Mouse (Mus musculus) stomach, embryonic 14.5 days (tissue): ENCODE measurements around the gene Lypd6b. TPM values are rescaled to one million over a fixed set of nuclear protein-coding genes. Genes with fewer than 3 reads are reported as not detected.

Experiments
- ATAC-seq: fragments of 200-750 bp; cut with Nextera tagmentation; 2 replicates; pipeline ENCODE4 v1.8.0; 2017; ENCODE audit warnings: low read depth, moderate TSS enrichment; ENCODE audit not compliant: insufficient number of reproducible peaks, insufficient read depth, low FRiP score
- H3K27ac ChIP-seq: fragments of 300-500 bp; sonication (generic); 2 replicates; pipeline ENCODE4 v1.5.1; 2014; ENCODE audit warnings: mild to moderate bottlenecking, low read length, moderate library complexity, mixed read lengths
- H3K27me3 ChIP-seq: fragments of 300-500 bp; sonication (generic); 2 replicates; pipeline ENCODE4 v1.6.1; 2014; ENCODE audit warnings: low read length, control low read depth, mixed read lengths; ENCODE audit not compliant: control insufficient read depth, insufficient read depth
- H3K36me3 ChIP-seq: fragments of 300-500 bp; sonication (generic); 2 replicates; pipeline ENCODE4 v1.6.1; 2014; ENCODE audit warnings: mild to moderate bottlenecking, control low read depth, low read length, moderate library complexity, mixed read lengths; ENCODE audit not compliant: control insufficient read depth, insufficient read depth
- H3K4me1 ChIP-seq: fragments of 300-500 bp; sonication (generic); 2 replicates; pipeline ENCODE4 v1.6.1; 2014; ENCODE audit warnings: low read length, control low read depth, mixed read lengths; ENCODE audit not compliant: control insufficient read depth, insufficient read depth
- H3K4me2 ChIP-seq: fragments of 300-500 bp; sonication (generic); replicated peaks from 2 replicates; pipeline ENCODE4 v1.6.1; 2014; ENCODE audit warnings: low read depth, low read length, control low read depth
- H3K4me3 ChIP-seq: fragments of 300-500 bp; sonication (generic); 2 replicates; pipeline ENCODE4 v1.5.1; 2014; ENCODE audit warnings: low read depth, low read length, control low read depth
- H3K9ac ChIP-seq: fragments of 300-500 bp; sonication (generic); replicated peaks from 2 replicates; pipeline ENCODE4 v1.6.1; 2014; ENCODE audit warnings: low read depth, mild to moderate bottlenecking, control low read depth, low read length, moderate library complexity, mixed read lengths
- H3K9me3 ChIP-seq: fragments of 300-500 bp; sonication (generic); 2 replicates; pipeline ENCODE4 v1.6.1; 2016; ENCODE audit warnings: low read depth, low read length, control low read depth; ENCODE audit not compliant: control insufficient read depth
- WGBS: fragments of 180-500 bp; shearing (Covaris S2); extraction: QIAGEN DNeasy Blood & Tissue Kit; methylation state at CpG from one replicate; pipeline ENCODE4 v1.1.7; 2014; 5-methylcytosine and 5-hydroxymethylcytosine counted together
- polyA plus RNA-seq: library from polyadenylated mRNA; unstranded; fragments of >200 nt; fragmentation: Nextera tagmentation; extraction: Ambion mirVana; gene quantifications from 2 replicates; pipeline ENCODE4 v1.2.1, GENCODE M21; 2014

Gene Lypd6b
- polyA plus RNA-seq, 1 experiment from 2014 or later = 29.6 TPM

GRCm38 (mm10) chr2:49911296-49912034 lies 124.0 kb downstream of the Lypd6b start:
- Histone ChIP-seq H3K9me3 (no peaks in the 10 kb centered on the region), H3K9ac (no peak overlapping the region), H3K36me3 (no peaks in the 10 kb centered on the region), H3K27ac (no peak overlapping the region), H3K27me3 (no peaks in the 10 kb centered on the region), H3K4me2 (no peak overlapping the region), H3K4me3 (no peak overlapping the region), H3K4me1 (0 out of 2 replicates have a peak, but pooled peaks cover 4% of the 10 kb centered on the region)
- WGBS = 70% methylated on average over 7 of the region's 7 CpGs
- no peak for ATAC-seq

- Histone ChIP-seq H3K27me3 (no peaks in the 10 kb centered on the region), H3K9me3 (no peaks in the 10 kb centered on the region), H3K4me3 (no peak overlapping the region), H3K27ac (no peak overlapping the region), H3K4me1 (0 out of 2 replicates have a peak, but pooled peaks cover 4% of the 10 kb centered on the region), H3K36me3 (no peaks in the 10 kb centered on the region), H3K4me2 (no peak overlapping the region), H3K9ac (no peak overlapping the region)
- WGBS = 81% methylated on average over 3 of the region's 3 CpGs
- no peak for ATAC-seq
Measured at GRCm38 (mm10) chr2:49912261-49912895, 124.9 kb downstream of the Lypd6b start.

- Histone ChIP-seq H3K9me3 (no peaks in the 10 kb centered on the region), H3K4me3 (no peak overlapping the region), H3K27me3 (no peaks in the 10 kb centered on the region), H3K4me1 (no peaks in the 10 kb centered on the region), H3K27ac (no peak overlapping the region), H3K9ac (no peak overlapping the region), H3K36me3 (no peaks in the 10 kb centered on the region), H3K4me2 (no peak overlapping the region)
- ATAC-seq = no peak
- 57% methylated on average over 10 of the region's 10 CpGs for WGBS
Measured at GRCm38 (mm10) chr2:49917489-49917888, 130.0 kb downstream of the Lypd6b start.

- H3K4me3 ChIP-seq = no peak overlapping the region
- no peak overlapping the region for H3K27ac ChIP-seq
- H3K27me3 ChIP-seq = no peaks in the 10 kb centered on the region
- no peaks in the 10 kb centered on the region for H3K4me1 ChIP-seq
- H3K9me3 ChIP-seq = no peaks in the 10 kb centered on the region
- no peaks in the 10 kb centered on the region for H3K36me3 ChIP-seq
- WGBS = 46% methylated on average over 4 of the region's 4 CpGs
- H3K9ac ChIP-seq = no peak overlapping the region
- no peak for ATAC-seq
- H3K4me2 ChIP-seq = no peak overlapping the region
Measured at GRCm38 (mm10) chr2:49918132-49918531, 130.6 kb downstream of the Lypd6b start.

GRCm38 (mm10) chr2:49918692-49919091 lies 131.2 kb downstream of the Lypd6b start:
- no peak overlapping the region for H3K4me2 ChIP-seq
- WGBS = 19% methylated on average over 9 of the region's 9 CpGs
- H3K9me3 ChIP-seq = no peaks in the 10 kb centered on the region
- H3K27ac ChIP-seq = no peak overlapping the region
- no peaks in the 10 kb centered on the region for H3K4me1 ChIP-seq
- H3K9ac ChIP-seq = no peak overlapping the region
- no peak for ATAC-seq
- no peak overlapping the region for H3K4me3 ChIP-seq
- H3K36me3 ChIP-seq = no peaks in the 10 kb centered on the region
- H3K27me3 ChIP-seq = no peaks in the 10 kb centered on the region

GRCm38 (mm10) chr2:49921948-49922347 lies 134.5 kb downstream of the Lypd6b start:
- ATAC-seq = no peak
- H3K36me3 ChIP-seq = no peaks in the 10 kb centered on the region
- H3K4me1 ChIP-seq = no peaks in the 10 kb centered on the region
- H3K27me3 ChIP-seq = no peaks in the 10 kb centered on the region
- H3K27ac ChIP-seq = no peak overlapping the region
- no peak overlapping the region for H3K4me2 ChIP-seq
- WGBS = 36% methylated on average over 8 of the region's 8 CpGs
- no peaks in the 10 kb centered on the region for H3K9me3 ChIP-seq
- H3K9ac ChIP-seq = no peak overlapping the region
- no peak overlapping the region for H3K4me3 ChIP-seq

GRCm38 (mm10) chr2:49922810-49923209 lies 135.3 kb downstream of the Lypd6b start:
- no peaks in the 10 kb centered on the region for H3K4me1 ChIP-seq
- no peak overlapping the region for H3K4me2 ChIP-seq
- no peaks in the 10 kb centered on the region for H3K27me3 ChIP-seq
- no peak for ATAC-seq
- H3K27ac ChIP-seq = no peak overlapping the region
- no peak overlapping the region for H3K9ac ChIP-seq
- H3K9me3 ChIP-seq = no peaks in the 10 kb centered on the region
- no peaks in the 10 kb centered on the region for H3K36me3 ChIP-seq
- H3K4me3 ChIP-seq = no peak overlapping the region
- WGBS = 81% methylated on average over 4 of the region's 4 CpGs

GRCm38 (mm10) chr2:49926186-49926585 lies 138.7 kb downstream of the Lypd6b start:
- Histone ChIP-seq H3K36me3 (no peaks in the 10 kb centered on the region), H3K9me3 (no peaks in the 10 kb centered on the region), H3K27me3 (no peaks in the 10 kb centered on the region), H3K9ac (no peak overlapping the region), H3K27ac (no peak overlapping the region), H3K4me1 (no peaks in the 10 kb centered on the region), H3K4me2 (no peak overlapping the region), H3K4me3 (no peak overlapping the region)
- ATAC-seq = no peak
- 75% methylated on average over 5 of the region's 5 CpGs for WGBS
